Mouse (Mus musculus) regulatory T cell (primary cell): ENCODE results near the gene Cfap69.
"Not testable (repeated sequence)": the region's sequence is repeated elsewhere in the genome, so short reads cannot be mapped to it uniquely, and the experiment has no call there.

Source experiments
- in situ Hi-C: fragments of 300-600 bp; cut with MboI, MseI; formaldehyde crosslinking; loops from one replicate; pipeline ENCODE4 v1.15.1; 2025; ENCODE audit warnings: high pct_unique_total_duplicates

The Cfap69 gene

GRCm38 (mm10) chr5:5663655-5664370 lies at the start of gene Cfap69:
Gene Cfap69, minus strand, starts transcription at chr5:5664239.
- in situ Hi-C loops = loop anchor here (10.0 kb wide), 1 partner anchor 191 kb away; no protein-coding TSS in a partner anchor

- in situ Hi-C loops = no loop called here
Observed at GRCm38 (mm10) chr5:5711032-5711431, 47.0 kb upstream of the Cfap69 start.

GRCm38 (mm10) chr5:5707341-5708278 lies 43.6 kb upstream of the Cfap69 start:
- in situ Hi-C loops = no loop called here

- in situ Hi-C loops = no loop called here
Observed at GRCm38 (mm10) chr5:5705019-5705418, 41.0 kb upstream of the Cfap69 start.

GRCm38 (mm10) chr5:5700386-5700785 lies 36.3 kb upstream of the Cfap69 start:
- in situ Hi-C loops = no loop called here

- in situ Hi-C loops = no loop called here
Observed at GRCm38 (mm10) chr5:5698830-5699229, 34.8 kb upstream of the Cfap69 start.

- in situ Hi-C loops = no loop called here
Observed at GRCm38 (mm10) chr5:5695401-5695942, 31.4 kb upstream of the Cfap69 start.

GRCm38 (mm10) chr5:5693956-5694653 lies 30.1 kb upstream of the Cfap69 start, which contains the start of gene Steap2:
Gene Steap2, minus strand, starts transcription at chr5:5694578.
- in situ Hi-C loops = no loop called here

GRCm38 (mm10) chr5:5693541-5693955 lies 29.5 kb upstream of the Cfap69 start:
- in situ Hi-C loops = no loop called here

- in situ Hi-C loops = no loop called here
Observed at GRCm38 (mm10) chr5:5692167-5692738, 28.2 kb upstream of the Cfap69 start.

GRCm38 (mm10) chr5:5688945-5689540 lies 25.0 kb upstream of the Cfap69 start:
- in situ Hi-C loops = no loop called here

GRCm38 (mm10) chr5:5688228-5688627 lies 24.2 kb upstream of the Cfap69 start:
- in situ Hi-C loops = no loop called here

GRCm38 (mm10) chr5:5686973-5687372 lies 22.9 kb upstream of the Cfap69 start:
- in situ Hi-C loops = no loop called here

GRCm38 (mm10) chr5:5684946-5685345 lies 20.9 kb upstream of the Cfap69 start:
- in situ Hi-C loops = not testable (repeated sequence)

GRCm38 (mm10) chr5:5683292-5683691 lies 19.3 kb upstream of the Cfap69 start:
- in situ Hi-C loops = no loop called here

GRCm38 (mm10) chr5:5679459-5679858 lies 15.4 kb upstream of the Cfap69 start:
- in situ Hi-C loops = no loop called here

- in situ Hi-C loops = no loop called here
Observed at GRCm38 (mm10) chr5:5676082-5676481, 12.0 kb upstream of the Cfap69 start.

- in situ Hi-C loops = loop anchor here (5.0 to 10.0 kb wide), 2 partner anchors 186 to 562 kb away; no protein-coding TSS in a partner anchor
Observed at GRCm38 (mm10) chr5:5668920-5669319, 4.9 kb upstream of the Cfap69 start.

GRCm38 (mm10) chr5:5664371-5664926 lies 410 bp upstream of the Cfap69 start:
- in situ Hi-C loops = loop anchor here (10.0 kb wide), 1 partner anchor 190 kb away; no protein-coding TSS in a partner anchor

- in situ Hi-C loops = loop anchor here (10.0 kb wide), 1 partner anchor 192 kb away; no protein-coding TSS in a partner anchor
Observed at GRCm38 (mm10) chr5:5663057-5663456, 982 bp downstream of the Cfap69 start.
